Mouse (Mus musculus) liver, embryonic 14 days (tissue): ENCODE data around the gene Rps3. TPM values are rescaled to one million over a fixed set of nuclear protein-coding genes. Genes with fewer than 3 reads are reported as not detected.

Source experiments
- polyA plus RNA-seq: library from polyadenylated mRNA; depleted of rRNA; stranded (reverse); fragments of >200 nt; gene quantifications from 2 replicates; pipeline ENCODE4 v1.2.3, GENCODE M21; 2012; rRNA removed

Rps3 gene
- 907 and 1,012 TPM in 2 replicates for polyA plus RNA-seq

GRCm38 (mm10) chr7:99483271-99483923, at the start of gene Rps3:
Gene Rps3, minus strand, starts transcription at chr7:99483738.

GRCm38 (mm10) chr7:99465811-99466210, 17.7 kb downstream of the Rps3 start, which contains the start of gene Klhl35:
Gene Klhl35, plus strand, starts transcription at chr7:99466004.

Other genes with a start within 250 kb of the Rps3 start
- gene Mogat2, start 245.1 kb downstream of the Rps3 start, polyA plus RNA-seq, result 11.1 and 14.8 TPM in 2 replicates
- gene Map6, start 216.3 kb downstream of the Rps3 start, polyA plus RNA-seq, result 0.03 TPM in 2 replicates
- gene Serpinh1, start 130.5 kb downstream of the Rps3 start, polyA plus RNA-seq, result 32.8 and 42.3 TPM in 2 replicates
- 0.73 and 1.1 TPM in 2 replicates for gene Gdpd5, start 102.3 kb downstream of the Rps3 start, polyA plus RNA-seq
- 0.03 and 0.09 TPM in 2 replicates for gene Klhl35, start 17.7 kb downstream of the Rps3 start, polyA plus RNA-seq
- 204 and 251 TPM in 2 replicates for gene Arrb1, start 51.7 kb upstream of the Rps3 start, polyA plus RNA-seq
- gene Tpbgl, start 143.4 kb upstream of the Rps3 start, polyA plus RNA-seq, result 0.07 and 0.11 TPM in 2 replicates
- 0.09 and 0.11 TPM in 2 replicates for gene Slco2b1, start 227.6 kb upstream of the Rps3 start, polyA plus RNA-seq
- gene Olfr520, start 246.5 kb upstream of the Rps3 start, polyA plus RNA-seq, result not detected in 2 replicates